Mouse (Mus musculus) lung, embryonic 14.5 days (tissue): ENCODE data around the gene Lmod2. TPM values are rescaled to one million over a fixed set of nuclear protein-coding genes. Genes with fewer than 3 reads are reported as not detected.

ENCODE experiments used
- ATAC-seq: fragments of 200-750 bp; cut with Nextera tagmentation; 2 replicates; pipeline ENCODE4 v1.8.0; 2017; ENCODE audit warnings: mild to moderate bottlenecking, moderate TSS enrichment, moderate library complexity; ENCODE audit not compliant: insufficient read depth
- DNase-seq: peaks from one replicate; pipeline ENCODE4 v3.0.0-alpha.2; 2015
- H3K27ac ChIP-seq: fragments of 300-500 bp; sonication (generic); 2 replicates; pipeline ENCODE4 v1.5.1; 2014; ENCODE audit warnings: low read depth, mild to moderate bottlenecking, moderate library complexity
- H3K27me3 ChIP-seq: fragments of 300-500 bp; sonication (generic); 2 replicates; pipeline ENCODE4 v1.6.1; 2014; ENCODE audit warnings: low read length, control low read depth; ENCODE audit not compliant: insufficient read depth
- H3K36me3 ChIP-seq: fragments of 300-500 bp; sonication (generic); 2 replicates; pipeline ENCODE4 v1.6.1; 2014; ENCODE audit warnings: control low read depth; ENCODE audit not compliant: insufficient read depth
- H3K4me1 ChIP-seq: fragments of 300-500 bp; sonication (generic); 2 replicates; pipeline ENCODE4 v1.6.1; 2014; ENCODE audit warnings: antibody characterized with exemption, control low read depth; ENCODE audit not compliant: insufficient read depth
- H3K4me2 ChIP-seq: fragments of 300-500 bp; sonication (generic); 2 replicates; pipeline ENCODE4 v1.6.1; 2014; ENCODE audit warnings: mild to moderate bottlenecking
- H3K4me3 ChIP-seq: fragments of 300-500 bp; sonication (generic); 2 replicates; pipeline ENCODE4 v1.5.1; 2014; ENCODE audit warnings: low read depth, low read length
- H3K9ac ChIP-seq: fragments of 300-500 bp; sonication (generic); 2 replicates; pipeline ENCODE4 v1.6.1; 2014
- H3K9me3 ChIP-seq: fragments of 300-500 bp; sonication (generic); 2 replicates; pipeline ENCODE4 v1.6.1; 2016; ENCODE audit warnings: low read depth, low read length, control low read depth
- CTCF ChIP-seq: IDR thresholded peaks from 2 replicates; pipeline ENCODE4 v1.5.1; 2016; ENCODE audit warnings: antibody characterized with exemption, low read depth
- WGBS: fragments of 180-500 bp; shearing (Covaris S2); extraction: QIAGEN DNeasy Blood & Tissue Kit; methylation state at CpG from one replicate; pipeline ENCODE4 v1.1.7; 2014; 5-methylcytosine and 5-hydroxymethylcytosine counted together
- polyA plus RNA-seq: library from polyadenylated mRNA; unstranded; fragments of >200 nt; fragmentation: Nextera tagmentation; extraction: Ambion mirVana; gene quantifications from 2 replicates; pipeline ENCODE4 v1.2.1, GENCODE M21; 2014

Lmod2 gene
- polyA plus RNA-seq, 1 experiment from 2014 or later = 0.09 TPM

GRCm38 (mm10) chr6:24650719-24651118, 53.2 kb downstream of the Lmod2 start:
- ATAC-seq (no peak), DNase-seq (no peak)
- no peak for TF ChIP-seq CTCF
- Histone ChIP-seq H3K4me1 (no peaks in the 10 kb centered on the region), H3K36me3 (no peaks in the 10 kb centered on the region), H3K9me3 (no peaks in the 10 kb centered on the region), H3K27ac (no peak overlapping the region), H3K4me3 (no peak overlapping the region), H3K4me2 (no peak overlapping the region), H3K27me3 (no peaks in the 10 kb centered on the region), H3K9ac (no peak overlapping the region)
- WGBS = 64% methylated on average over 3 of the region's 3 CpGs

GRCm38 (mm10) chr6:24651538-24651937, 54.0 kb downstream of the Lmod2 start:
- Histone ChIP-seq H3K4me1 (no peaks in the 10 kb centered on the region), H3K27me3 (no peaks in the 10 kb centered on the region), H3K9me3 (no peaks in the 10 kb centered on the region), H3K36me3 (no peaks in the 10 kb centered on the region), H3K27ac (no peak overlapping the region), H3K4me2 (no peak overlapping the region), H3K9ac (no peak overlapping the region), H3K4me3 (no peak overlapping the region)
- no peak for ATAC-seq
- 62% methylated on average over 7 of the region's 7 CpGs for WGBS
- DNase-seq = no peak
- TF ChIP-seq CTCF = no peak

Other genes with a start within 250 kb of the Lmod2 start
- 0.09 and 0.15 TPM in 2 replicates for gene Iqub, start 82.7 kb upstream of the Lmod2 start, polyA plus RNA-seq
- 300 and 324 TPM in 2 replicates for gene Ndufa5, start 69.7 kb upstream of the Lmod2 start, polyA plus RNA-seq
- gene Asb15, start 69.6 kb upstream of the Lmod2 start, polyA plus RNA-seq = 0.13 TPM in 1 of 2 replicates, not detected in the other
- 61.2 and 65.2 TPM in 2 replicates for gene Wasl, start 67.2 kb downstream of the Lmod2 start, polyA plus RNA-seq
- gene Hyal6, start 135.5 kb downstream of the Lmod2 start, polyA plus RNA-seq = not detected in 2 replicates
- not detected in 2 replicates for gene Hyal4, start 150.6 kb downstream of the Lmod2 start, polyA plus RNA-seq
- not detected in 2 replicates for gene Spam1, start 193.4 kb downstream of the Lmod2 start, polyA plus RNA-seq